Mouse (Mus musculus) liver, adult 2 months (tissue): ENCODE data around the gene Sipa1l1.

Experiments used
- CTCF ChIP-seq: fragments of 200-500 bp; IDR thresholded peaks from 2 replicates; pipeline ENCODE4 v1.5.1; 2011; ENCODE audit warnings: low read depth, low read length, control low read depth
- POLR2A ChIP-seq: fragments of 200-500 bp; IDR thresholded peaks from 2 replicates; pipeline ENCODE4 v1.6.1; 2011; ENCODE audit warnings: low read length, control low read depth; ENCODE audit not compliant: insufficient read depth; ENCODE audit errors: extremely low read depth

- no peak for TF ChIP-seq POLR2A
- TF ChIP-seq CTCF, result no peak
Observed at GRCm38 (mm10) chr12:82225278-82225677, 56.2 kb downstream of the Sipa1l1 start.
